Mouse (Mus musculus) monocyte, adult 2 months (primary cell): Measurements from ENCODE around the gene Asah2.
"Not testable (repeated sequence)": the region's sequence is repeated elsewhere in the genome, so short reads cannot be mapped to it uniquely, and the experiment has no call there.

Experiments
- DNase-seq, 2 experiments: peaks; one replicate each; pipeline ENCODE4 v3.0.0; 2022; ENCODE audit warnings: low spot score in 2 of 2, low read depth in 1 of 2

The Asah2 gene

DNA sequence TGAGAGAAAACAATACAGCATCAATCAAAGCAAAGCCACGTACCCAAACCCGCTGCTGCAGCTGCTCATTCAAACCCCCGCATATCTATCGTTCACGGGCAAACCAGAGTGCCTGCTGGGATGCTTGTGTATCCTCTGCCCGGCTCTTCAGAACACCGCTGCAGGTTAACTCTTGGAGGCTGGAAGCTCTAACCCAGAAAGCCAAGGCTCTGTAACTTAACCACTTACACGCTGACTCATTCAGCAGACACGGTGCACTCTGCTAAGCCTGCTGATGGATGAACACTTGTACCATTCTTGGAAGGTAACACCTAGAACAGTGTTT lies 5.1 kb downstream of the Asah2 start:
- DNase-seq, result no peak

DNA sequence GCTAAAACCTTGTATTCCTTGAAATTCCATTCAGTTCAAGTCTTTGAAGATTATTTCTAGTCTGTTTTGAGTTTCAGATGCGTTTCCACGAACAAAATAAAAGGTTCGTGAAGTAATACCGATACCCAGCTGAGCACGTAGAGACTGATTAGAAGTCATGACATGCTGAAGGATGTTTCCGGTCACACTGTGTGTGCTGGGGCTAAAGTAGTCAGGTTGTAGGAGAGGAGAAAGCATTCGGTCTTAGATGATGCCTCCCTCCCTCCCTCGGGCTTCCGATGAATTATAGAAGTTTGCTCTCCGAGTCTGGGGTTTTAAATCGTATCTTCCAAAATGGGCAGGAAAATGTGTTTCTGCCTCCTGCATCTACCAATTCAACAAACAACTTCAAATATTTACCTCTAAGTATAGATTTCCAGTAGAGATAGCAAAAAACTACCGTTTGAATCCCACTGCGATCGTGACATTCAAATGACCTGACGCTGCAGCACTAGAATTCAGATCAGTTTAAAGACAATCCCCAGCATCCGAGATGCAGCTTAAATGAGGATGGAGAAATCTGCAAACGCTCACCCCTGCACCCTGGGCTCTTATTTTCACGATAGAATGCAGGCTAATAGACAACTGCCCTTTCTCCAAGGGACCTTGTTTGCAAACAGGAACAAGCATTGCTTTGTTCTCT lies 5.6 kb downstream of the Asah2 start:
- no peak for DNase-seq

DNA sequence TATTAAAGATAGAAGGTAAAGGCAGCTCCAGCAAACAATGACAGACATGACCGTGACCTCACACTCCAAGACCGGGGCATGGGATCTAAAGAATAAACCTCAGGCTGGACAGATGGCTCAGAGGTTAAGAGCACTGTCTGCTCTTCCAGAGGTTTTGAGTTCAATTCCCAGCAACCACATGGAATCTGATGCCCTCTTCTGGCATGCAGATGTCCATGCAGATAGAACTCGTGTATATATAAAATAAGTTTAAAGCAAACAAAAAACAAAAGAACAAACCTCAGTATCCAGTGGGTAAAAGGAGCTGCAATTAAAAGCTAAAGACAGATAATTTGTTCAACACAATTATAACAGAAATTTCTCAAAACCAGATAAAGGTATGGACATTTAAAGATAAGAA lies 9.4 kb downstream of the Asah2 start:
- DNase-seq, result no peak

DNA sequence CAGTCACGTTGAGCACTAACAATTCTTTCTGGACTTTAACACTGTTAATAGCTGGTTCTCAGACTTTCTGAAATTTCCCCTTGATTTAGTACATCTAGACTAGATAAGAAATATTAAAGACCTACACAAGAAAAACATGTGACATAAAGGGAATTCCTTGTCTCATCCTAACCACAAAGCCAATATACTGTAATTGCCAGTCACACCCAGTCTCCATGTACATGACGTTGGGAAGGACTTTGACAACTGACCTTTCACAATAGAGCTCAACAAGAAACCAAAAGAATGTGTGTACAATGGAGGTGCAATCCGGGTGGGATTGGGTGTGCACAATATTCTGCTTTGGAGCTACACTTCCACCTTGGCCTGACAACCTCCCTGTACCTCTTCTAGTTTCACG lies 15.7 kb downstream of the Asah2 start:
- no peak for DNase-seq

DNA sequence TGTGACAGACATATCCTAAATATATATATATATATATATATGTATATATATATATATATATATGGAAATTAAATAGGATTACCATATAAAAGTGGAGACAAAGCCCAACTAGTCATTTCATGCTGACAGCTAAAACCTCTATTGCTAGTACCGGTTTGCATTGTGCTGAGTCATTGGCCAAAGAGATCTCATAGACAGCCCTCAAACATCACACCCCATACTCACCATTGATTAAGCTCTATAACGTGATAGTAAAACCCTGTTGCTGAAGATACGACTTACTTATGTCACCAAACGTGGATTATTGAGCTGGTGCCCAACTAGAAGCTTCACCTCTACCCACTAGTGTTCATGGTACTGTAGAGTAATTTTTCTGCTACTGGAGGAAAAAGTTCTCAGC lies 17.2 kb downstream of the Asah2 start:
- no peak for DNase-seq

DNA sequence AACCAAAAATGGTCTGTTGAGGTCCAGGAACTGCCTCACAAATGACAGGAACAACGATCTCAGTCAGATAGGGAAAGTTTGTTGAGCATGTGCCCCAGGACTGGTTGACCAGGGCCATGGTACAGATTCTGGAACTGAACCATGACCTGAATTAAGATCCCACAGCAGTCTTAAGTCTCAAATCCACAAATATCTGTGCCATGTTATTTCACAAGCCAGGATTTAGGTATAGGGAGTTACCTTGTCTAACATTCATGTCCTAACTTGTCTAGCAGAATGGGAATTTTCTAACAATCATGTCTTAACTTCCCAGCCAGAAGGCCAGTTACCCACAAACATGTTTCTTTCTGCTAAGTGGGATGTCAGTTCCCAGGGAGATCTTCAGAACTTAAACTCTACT lies 19.4 kb downstream of the Asah2 start:
- no peak for DNase-seq

DNA sequence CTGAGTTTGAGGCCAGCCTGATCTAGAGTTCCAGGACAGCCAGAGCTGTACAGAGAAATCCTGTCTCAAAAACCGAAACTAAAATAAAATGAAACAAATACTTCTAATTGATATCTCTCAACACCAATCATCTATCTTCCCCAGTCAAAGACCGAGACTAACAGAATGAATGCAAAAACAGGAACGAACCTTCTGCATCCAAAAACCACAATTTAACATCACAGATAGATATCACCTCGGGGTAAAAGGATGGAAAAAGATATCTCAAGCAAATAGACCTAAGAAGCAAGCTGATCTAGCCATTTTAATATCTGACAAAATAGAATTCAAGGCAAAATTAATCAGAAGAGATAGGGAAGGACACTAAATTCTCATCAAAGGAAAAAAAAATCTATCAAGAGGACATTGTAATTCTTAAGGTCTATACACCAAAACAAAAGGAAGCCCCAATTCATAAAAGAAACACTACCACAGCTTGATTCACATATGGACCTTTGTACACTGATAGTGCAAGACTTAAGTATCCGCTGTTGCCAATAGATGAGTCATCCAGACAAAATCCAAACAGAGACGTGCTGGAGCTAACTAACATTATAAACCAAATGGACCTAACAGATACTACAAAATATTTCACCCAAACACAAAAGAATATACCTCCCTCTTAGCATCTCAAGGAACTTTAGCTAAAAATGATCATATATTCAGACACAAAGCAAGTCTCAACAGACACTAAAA lies 20.1 kb downstream of the Asah2 start:
- no peak for DNase-seq

DNA sequence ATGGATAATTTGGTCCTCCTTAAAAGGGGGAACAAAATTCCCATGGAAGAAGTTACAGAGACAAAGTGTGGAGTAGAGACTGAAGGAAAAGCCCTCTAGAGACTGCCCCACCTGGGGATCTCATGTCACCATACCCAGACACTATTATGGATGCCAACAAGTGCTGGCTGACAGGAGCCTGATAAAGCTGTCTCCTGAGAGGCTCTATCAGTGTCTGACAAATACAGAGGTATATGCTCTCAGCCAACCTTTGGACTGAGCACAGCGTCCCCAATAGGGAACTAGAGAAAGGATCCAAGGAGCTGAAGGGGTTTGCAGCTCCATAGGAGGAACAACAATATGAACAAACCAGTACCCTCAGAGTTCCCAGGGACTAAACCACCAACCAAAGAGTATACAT lies 23.2 kb downstream of the Asah2 start:
- not testable (repeated sequence) for DNase-seq

DNA sequence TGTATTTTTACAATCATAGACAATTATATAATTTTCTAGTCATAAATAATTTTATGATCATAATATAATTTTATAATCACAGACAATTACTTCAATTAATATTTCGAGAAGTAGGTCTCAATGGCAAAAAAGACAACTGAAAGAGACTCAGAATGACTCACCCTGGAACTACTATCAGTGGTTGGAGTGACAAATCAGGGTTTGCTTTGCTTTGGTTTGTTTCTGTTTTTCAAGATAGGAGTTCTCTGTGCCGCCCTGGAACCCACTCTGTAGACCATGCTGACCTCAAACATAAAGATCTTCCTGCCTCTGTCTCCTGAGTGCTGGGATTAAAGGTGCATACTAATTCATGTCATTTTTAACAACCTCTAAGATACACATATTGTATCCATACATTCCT lies 37.7 kb downstream of the Asah2 start:
- no peak for DNase-seq

DNA sequence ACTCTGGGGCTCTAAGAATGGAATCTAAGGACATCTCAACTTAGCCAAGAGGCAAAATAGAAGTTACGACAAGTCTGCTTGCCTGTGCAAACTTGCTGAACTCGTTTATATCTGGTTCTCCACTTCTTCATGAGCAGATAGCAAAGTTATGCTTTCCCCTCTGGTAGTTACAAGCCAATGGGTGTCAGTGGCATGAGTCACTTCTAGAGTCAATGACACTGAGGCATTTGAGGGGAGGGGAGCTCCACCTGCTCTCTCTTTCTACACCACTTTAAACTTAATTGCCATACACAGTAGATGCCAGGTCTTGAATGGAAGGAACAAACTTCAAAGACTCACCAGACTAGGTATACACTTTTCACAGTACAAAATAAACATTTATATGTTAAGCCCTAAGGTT lies 38.4 kb downstream of the Asah2 start:
- DNase-seq, result no peak

DNA sequence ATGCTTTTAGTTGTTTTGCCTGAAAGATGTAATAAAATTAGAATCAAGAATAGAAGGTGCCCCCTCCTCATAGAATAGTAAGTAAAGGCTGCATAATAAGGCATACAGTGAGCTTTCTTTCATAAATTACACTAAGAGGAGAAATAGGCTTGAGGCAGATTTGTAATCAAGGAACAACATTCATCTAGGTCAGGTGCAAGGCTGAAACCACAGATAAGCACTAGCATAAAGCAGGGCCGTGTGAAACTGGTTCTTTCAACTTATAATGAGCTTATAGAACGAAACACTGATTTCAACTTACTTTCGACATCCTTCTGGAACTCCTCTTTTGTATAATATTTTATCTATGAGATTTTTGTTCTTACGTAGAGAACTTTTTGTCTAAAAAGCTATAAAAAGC lies 40.3 kb downstream of the Asah2 start:
- no peak for DNase-seq

DNA sequence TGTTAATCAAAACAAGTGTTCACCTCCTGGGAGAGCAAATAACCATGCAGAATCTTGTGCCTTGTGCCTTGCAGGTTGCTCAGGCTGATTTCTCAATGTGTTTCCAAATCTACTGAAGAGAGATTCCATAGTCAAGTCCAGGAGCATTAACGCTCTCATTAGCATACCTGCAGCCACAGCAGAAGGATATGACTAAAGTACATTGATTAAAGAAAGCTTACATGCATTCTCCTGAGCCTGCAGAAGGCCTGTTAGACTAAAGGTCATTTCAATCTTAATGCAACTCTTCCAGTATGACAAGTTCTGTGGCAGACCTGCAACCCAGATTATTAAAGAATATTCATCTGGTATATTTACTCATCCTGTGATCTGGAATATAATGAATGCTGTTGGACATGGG lies 46.7 kb downstream of the Asah2 start:
- no peak for DNase-seq

DNA sequence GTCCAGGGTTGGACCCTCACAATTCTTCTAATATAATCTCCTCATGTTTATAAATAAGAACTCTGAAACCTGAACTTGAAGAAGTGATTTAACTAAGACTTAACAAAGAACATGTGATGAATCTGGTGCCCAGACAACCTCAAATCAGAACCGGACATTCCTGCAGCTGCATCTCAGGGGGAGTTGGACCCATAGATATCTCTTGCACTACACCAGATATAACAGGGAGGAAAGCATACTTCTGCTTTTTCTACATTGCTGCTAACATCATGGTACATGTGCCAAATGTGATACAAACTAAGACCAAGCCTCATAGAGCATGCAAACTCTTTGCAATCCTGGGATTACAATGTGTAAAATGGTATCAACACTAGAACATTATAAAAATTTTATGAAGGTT lies 51.8 kb downstream of the Asah2 start:
- no peak for DNase-seq

DNA sequence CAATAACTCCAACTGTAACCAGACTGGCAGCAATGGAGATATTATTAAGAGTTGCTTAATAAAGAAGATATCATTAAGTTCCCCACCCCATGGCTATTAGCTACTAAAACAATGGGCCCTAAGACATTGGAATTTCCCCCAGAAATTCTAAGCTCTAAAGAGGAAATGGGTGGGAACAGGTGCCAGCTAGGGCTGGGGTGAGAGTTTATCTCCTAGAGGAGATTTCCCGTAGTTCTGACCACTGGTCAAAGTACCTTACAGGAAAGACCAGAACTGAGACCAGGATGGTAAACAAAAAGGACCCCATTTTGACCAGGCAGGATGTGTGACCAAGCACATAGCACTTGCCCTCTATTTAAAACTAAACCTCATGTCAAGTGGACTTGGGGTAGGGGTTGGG lies 52.3 kb downstream of the Asah2 start:
- DNase-seq, result no peak

DNA sequence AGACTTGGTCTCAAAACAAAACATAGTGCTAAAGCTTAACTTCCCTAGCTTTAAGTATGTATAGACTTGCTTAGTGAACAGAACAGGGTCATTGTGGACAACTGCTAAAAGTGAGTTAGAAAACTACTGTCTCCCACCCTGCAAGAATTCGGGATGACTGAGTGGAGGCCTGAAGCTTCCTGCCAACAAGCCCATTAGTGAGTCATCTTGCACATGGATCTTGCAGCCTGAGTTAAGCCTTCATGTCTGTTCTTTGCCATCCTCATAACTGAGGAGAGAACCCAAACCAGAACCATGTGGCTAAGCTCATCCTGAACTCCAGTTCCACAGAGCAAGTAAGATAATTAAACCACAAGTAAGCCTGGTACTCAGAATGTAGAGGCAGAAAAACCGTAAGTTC lies 56.8 kb downstream of the Asah2 start:
- no peak for DNase-seq

DNA sequence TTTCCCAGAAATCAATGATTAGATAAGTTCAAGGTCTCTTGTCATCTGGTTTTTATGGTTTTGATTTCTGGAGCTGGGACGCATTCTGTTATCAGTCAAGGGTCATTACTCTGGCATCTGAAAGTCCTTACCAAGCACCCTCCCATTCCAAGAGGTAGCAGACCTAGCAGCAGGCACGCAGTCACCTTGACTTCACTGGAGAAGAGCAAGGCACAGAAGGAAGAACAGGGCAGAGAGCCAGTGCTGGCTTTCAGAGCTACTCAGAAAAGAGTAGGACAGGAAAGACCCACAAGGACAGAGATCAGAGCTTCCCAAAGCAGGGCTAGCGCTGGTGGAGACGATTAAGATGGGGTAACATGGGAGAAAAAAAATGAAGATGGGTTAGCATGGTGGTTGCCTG lies 75.1 kb downstream of the Asah2 start:
- no peak for DNase-seq

DNA sequence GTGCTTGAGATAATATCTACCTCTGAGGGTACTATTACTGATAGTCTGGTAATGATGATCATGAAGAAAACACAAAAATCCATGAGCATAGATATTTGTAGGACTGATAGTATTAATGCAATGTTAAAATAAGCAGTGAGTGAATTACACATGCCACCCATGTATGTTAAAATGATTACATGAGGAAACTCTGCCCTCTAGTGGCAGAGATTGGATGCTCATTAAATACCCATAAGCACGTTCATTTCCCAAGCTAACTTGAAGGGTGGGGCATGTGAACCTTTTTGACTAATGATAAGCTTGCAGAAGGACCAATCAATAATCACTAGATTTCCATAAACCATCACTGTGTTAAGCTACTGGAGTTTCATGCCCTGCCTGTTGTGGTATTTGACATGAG lies 77.6 kb downstream of the Asah2 start:
- DNase-seq, result no peak

DNA sequence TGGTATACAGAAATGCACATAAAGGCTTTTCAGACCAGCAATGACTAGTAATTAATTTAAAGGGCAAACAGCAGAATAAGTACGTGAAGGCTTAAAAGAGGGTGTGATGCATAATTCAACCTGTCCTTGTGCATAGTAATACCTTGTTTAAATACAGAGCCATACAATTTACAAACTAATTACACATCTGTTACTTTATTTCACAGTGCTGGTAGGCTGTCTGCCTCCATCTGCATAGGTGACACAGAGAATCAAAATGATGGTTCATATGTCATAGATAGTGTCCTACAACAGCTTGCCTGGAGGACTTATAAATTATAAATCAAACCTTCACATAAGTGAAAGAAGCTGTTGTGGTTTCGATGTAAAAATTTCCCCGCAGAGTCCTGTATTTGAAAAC lies 82.6 kb downstream of the Asah2 start:
- DNase-seq, result no peak

DNA sequence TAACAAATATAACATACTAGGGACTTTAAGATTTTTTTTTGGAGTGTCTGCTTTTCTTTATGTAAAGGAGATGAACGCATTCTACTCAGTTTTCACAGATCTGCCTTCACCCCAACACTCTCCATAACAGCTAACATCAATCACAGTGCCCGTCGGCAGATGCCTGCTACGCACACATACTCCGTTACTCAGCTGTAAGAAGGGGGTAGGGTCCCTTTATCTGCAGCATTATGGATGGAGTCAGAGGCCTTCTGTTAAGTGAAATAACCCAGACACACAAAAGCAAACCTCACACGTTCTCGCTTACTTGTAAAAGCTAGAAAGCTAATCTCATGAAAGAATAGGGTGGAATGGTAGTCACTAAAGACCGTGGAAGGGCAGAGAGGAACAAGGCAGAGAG lies 88.3 kb downstream of the Asah2 start:
- DNase-seq, result no peak

DNA sequence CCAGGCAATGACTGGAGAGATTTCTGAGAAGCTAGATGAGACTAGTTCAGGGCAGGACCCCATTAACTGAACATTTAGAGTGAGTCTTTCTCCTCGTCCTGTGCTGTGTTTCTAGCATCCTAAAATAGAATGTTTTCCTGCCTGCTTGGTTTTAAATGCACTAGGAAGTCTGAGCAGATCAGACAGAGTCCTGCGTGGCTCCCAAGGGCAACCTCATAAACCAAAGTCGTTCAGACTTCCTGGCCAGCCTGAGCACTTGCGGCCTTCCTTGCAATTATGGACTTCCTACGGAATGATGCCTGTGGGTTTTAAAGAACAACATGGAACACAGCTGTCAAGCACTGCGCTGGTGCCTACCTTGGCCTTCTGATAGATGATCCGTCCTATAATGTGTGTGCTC lies 89.4 kb downstream of the Asah2 start:
- DNase-seq, result no peak

DNA sequence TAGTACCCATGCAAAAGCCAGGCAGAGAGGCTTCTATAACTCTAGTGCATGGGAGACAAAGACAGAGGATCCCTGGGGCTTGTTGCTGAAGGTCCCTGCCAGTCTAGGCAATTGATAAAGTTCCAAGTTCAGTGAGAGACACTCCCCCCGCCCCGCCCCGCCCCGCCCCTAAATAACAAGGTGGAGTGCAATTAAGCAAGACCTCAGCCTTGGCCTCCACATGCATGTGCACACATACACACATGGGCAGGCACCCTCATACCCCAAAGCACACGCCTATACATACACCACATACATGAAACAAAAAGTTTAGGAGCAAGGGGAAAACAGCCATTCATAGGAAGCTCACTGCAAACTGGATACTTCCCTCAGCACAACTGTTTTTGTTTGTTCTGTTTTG lies 90.0 kb downstream of the Asah2 start:
- no peak for DNase-seq

DNA sequence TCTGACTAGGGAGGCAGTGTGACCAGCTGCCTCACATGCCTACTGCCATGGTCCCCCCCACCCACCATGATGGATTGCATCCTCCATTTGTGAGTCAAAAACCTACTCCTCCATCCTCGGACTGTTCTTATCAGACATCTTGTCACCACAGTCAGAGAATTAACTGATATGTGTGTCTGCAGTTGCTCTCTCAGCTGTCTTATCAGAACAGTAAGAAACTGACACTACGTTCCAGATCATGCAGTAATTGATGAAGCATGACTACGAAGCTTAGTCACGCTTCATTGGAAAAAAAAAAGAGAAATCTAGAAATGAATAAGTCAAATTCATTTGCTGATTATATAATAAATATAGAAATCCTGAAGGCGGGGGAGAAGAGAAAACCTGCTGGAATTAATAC lies 105.4 kb downstream of the Asah2 start:
- DNase-seq, result no peak

DNA sequence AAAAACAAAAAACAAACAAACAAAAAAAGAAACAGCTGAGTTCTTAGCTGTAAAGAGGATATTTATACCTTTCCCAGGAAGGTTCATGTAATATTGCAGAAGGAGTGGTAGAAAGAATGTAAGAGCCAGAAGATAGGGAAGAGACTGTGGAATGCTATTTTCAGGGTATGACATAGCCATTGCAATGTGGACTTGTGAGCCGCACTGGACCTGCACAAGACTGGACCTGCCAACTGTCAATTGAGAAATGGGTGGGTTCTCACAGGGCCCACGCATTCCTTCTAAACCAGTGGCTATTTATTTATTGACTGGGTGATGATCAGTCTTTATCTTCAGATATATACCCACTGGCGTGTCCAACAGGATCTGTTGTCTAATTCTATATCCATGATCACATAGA lies 111.1 kb downstream of the Asah2 start:
- no peak for DNase-seq
